Mouse (Mus musculus) thymus, adult 2 months (tissue): ENCODE measurements around the gene Desi2.
"Not testable (repeated sequence)": the region's sequence is repeated elsewhere in the genome, so short reads cannot be mapped to it uniquely, and the experiment has no call there.

ENCODE experiments used
- CTCF ChIP-seq: fragments of 200-500 bp; IDR thresholded peaks from 2 replicates; pipeline ENCODE4 v1.5.1; 2012; ENCODE audit warnings: mild to moderate bottlenecking, control low read depth, low read length, moderate library complexity, borderline replicate concordance; ENCODE audit not compliant: control insufficient read depth, poor library complexity, insufficient read depth; ENCODE audit errors: extremely low read depth
- POLR2A ChIP-seq: fragments of 200-500 bp; IDR thresholded peaks from 2 replicates; pipeline ENCODE4 v1.6.1; 2012; ENCODE audit warnings: mild to moderate bottlenecking, low read length, control low read depth, moderate library complexity; ENCODE audit not compliant: control insufficient read depth, poor library complexity, insufficient read depth; ENCODE audit errors: extremely low read depth

DNA sequence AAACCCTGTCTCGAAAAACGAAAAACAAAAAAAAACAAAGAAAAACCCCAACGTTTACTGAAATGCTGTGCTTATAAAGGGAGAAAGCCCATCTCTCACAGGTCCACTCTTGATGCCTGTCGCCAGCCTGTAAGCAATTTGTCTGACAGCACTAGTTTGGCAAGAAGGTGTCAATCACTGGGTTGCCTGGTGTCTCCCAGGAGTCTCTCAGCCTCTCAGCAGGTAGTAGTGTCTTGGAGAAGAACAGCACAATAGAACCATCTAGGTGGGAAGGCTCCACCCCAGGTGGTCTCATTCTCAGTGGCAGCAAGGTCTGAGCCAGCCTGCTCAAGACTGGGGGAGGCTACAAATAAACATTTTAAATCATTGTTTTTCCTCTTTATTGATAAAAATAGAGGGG lies 20.6 kb downstream of the Desi2 start:
- TF ChIP-seq CTCF, POLR2A: not testable (repeated sequence)
